Mouse (Mus musculus): ENCODE results near the gene Trappc2. TPM values are rescaled to one million over a fixed set of nuclear protein-coding genes. Genes with fewer than 3 reads are reported as not detected.

Gene Trappc2
- polyA plus RNA-seq (2016; fragmentation: Nextera tagmentation; extraction: Ambion mirVana) = 16.9 and 18.5 TPM in 2 replicates

DNA sequence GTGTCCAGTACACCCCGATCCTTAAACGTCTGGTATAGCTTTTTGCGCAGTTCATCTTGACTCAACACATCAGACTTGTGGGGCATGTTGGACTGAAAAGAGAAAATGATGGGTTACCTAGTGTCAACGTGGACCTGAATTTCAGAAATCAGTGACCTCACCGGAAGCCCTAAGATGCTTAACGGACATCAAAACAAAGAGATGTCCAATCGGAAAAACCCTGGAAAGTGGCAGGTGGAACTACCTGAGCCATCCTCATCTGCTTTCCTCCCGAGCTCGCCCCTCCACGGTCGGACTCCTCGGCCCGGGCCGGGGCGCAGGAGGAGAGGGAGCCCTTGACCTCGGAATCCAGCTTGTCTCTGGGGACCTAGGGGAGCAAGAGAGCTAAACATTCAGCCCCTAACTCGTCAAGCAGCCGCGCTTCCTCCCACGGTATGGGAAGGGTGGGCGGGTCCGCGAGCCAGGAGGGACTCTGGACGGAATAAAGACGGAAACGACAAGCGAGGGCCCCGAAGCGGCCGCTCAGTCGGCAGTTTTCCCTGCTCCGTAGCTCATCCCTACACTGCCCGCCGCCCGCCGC is at the start of gene Trappc2:
Trappc2 (plus strand) TSS at position 539 of the 580 bp plus-strand sequence.
- WGBS (ENCODE audit: insufficient replicate concordance) = 7% methylated on average over 31 of the region's 36 CpGs
- peak; percentile 75 for ATAC-seq
- Histone ChIP-seq H3K36me3 (peaks cover 2% of the 10 kb centered on the region; the same call in 1 of the 2 replicates), H3K4me1 (peaks cover 24% of the 10 kb centered on the region), H3K4me2 (peak within 1 kb of the TSS; percentile 77), H3K27ac (peak within 1 kb of the TSS; percentile 66; the same call in 1 of the 2 replicates), H3K4me3 (peak within 1 kb of the TSS; percentile 70), H3K9ac (peak within 1 kb of the TSS; percentile 82), H3K9me3 (replicated peaks) (no peaks in the 10 kb centered on the region), H3K27me3 (replicated peaks) (peaks cover 18% of the 10 kb centered on the region)

DNA sequence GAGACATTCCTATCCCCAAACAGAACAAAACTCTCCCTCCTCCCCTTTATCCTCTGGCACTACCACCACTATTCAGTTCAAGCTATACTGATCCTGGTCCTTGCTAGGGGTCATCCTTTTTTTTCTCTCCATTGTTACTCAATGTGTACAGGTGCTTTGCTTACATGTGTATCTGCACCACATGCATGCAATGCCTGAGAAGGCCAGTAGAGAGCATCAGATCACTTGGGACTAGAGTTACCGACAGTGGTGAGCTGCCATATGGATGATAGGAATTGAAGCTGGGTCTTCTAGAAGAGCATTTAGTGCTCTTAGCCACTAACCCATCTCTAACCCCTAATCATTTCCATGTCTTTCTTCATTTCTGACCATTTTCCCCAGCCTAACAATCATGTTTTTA is 46.6 kb upstream of the Trappc2 start:
- H3K27ac ChIP-seq = no peak overlapping the region
- no peaks in the 10 kb centered on the region for H3K9me3 ChIP-seq (replicated peaks)
- no peaks in the 10 kb centered on the region for H3K27me3 ChIP-seq (replicated peaks)
- no peak overlapping the region for H3K4me3 ChIP-seq
- no peak overlapping the region for H3K4me2 ChIP-seq
- H3K4me1 ChIP-seq = no peaks in the 10 kb centered on the region
- WGBS (ENCODE audit: insufficient replicate concordance) = 69% methylated on average over 1 of the region's 1 CpGs
- H3K36me3 ChIP-seq = peaks cover 6% of the 10 kb centered on the region; the same call in 1 of the 2 replicates
- no peak for ATAC-seq
- H3K9ac ChIP-seq = no peak overlapping the region

DNA sequence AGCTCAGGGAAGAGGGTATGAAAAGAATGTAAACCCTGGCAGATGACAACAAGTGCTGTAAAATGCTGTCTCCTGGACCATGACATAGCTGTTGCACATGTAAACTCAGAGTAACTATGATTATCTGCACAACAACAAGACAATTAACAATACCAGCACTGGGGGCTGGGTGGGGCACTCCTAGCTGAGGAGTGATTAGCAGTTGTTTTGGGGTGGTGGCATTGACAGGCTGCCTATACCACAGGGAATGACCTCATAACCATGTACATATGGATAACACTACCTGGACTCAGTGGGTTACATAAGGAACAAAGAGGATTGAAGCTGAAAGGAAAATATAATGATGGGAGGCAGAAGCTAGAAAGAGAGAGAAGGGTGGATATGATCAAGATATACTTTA is 32.5 kb upstream of the Trappc2 start:
- ATAC-seq = peak; percentile 79
- Histone ChIP-seq H3K4me2 (no peak overlapping the region), H3K9ac (no peak overlapping the region), H3K27ac (no peak overlapping the region), H3K36me3 (peaks cover 16% of the 10 kb centered on the region; the same call in 1 of the 2 replicates), H3K4me3 (no peak overlapping the region), H3K4me1 (no peaks in the 10 kb centered on the region), H3K27me3 (replicated peaks) (0 out of 2 replicates have a peak, but pooled peaks cover 3% of the 10 kb centered on the region), H3K9me3 (replicated peaks) (no peaks in the 10 kb centered on the region)

DNA sequence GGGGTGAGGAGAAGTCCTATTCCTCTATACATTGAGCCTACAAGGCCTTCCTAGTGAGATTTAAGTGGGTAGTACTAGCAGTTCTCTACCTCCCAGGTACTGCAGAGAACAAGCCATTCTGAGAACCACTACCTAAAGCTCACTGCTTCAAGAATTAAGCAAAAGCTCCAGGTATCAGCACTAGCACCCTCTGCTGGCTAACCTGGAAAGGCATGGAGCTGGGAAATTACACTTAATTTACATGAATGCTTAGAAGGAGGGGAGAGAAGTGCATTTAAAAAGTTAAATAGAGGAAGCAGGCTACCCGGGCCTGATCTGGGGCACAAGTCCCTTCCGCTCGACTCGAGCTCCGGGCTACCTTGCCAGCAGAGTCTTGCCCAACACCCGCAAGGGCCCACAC is 24.2 kb upstream of the Trappc2 start:
- Histone ChIP-seq H3K4me1 (no peaks in the 10 kb centered on the region), H3K27me3 (replicated peaks) (no peaks in the 10 kb centered on the region), H3K4me3 (no peak overlapping the region), H3K9ac (no peak overlapping the region), H3K36me3 (peaks cover 5% of the 10 kb centered on the region; the same call in 1 of the 2 replicates), H3K27ac (no peak overlapping the region), H3K9me3 (replicated peaks) (no peaks in the 10 kb centered on the region), H3K4me2 (no peak overlapping the region)
- ATAC-seq = no peak
- 55% methylated on average over 6 of the region's 6 CpGs for whole genome bisulfite sequencing (ENCODE audit: insufficient replicate concordance)

GRCm38 (mm10) chrX:166434812-166435211 is 5.6 kb upstream of the Trappc2 start:
- H3K36me3 ChIP-seq = peaks cover 7% of the 10 kb centered on the region; the same call in 1 of the 2 replicates
- peaks cover under 1% of the 10 kb centered on the region; the same call in 1 of the 2 replicates for H3K27me3 ChIP-seq (replicated peaks)
- WGBS (ENCODE audit: insufficient replicate concordance) = 67% methylated on average over 2 of the region's 2 CpGs
- no peak overlapping the region for H3K9ac ChIP-seq
- no peak overlapping the region for H3K4me3 ChIP-seq
- H3K9me3 ChIP-seq (replicated peaks) = no peaks in the 10 kb centered on the region
- H3K27ac ChIP-seq = no peak overlapping the region
- ATAC-seq = no peak
- no peak overlapping the region for H3K4me2 ChIP-seq
- peaks cover 5% of the 10 kb centered on the region for H3K4me1 ChIP-seq

- peaks cover 18% of the 10 kb centered on the region for H3K27me3 ChIP-seq (replicated peaks)
- H3K9me3 ChIP-seq (replicated peaks) = no peaks in the 10 kb centered on the region
- H3K4me1 ChIP-seq = peaks cover 29% of the 10 kb centered on the region
- H3K9ac ChIP-seq = peak within 1 kb of the TSS; percentile 82
- 12% methylated on average over 34 of the region's 44 CpGs for WGBS (ENCODE audit: insufficient replicate concordance)
- H3K27ac ChIP-seq = peak within 1 kb of the TSS; percentile 66; the same call in 1 of the 2 replicates
- H3K4me3 ChIP-seq = peak within 1 kb of the TSS; percentile 70
- peak; percentile 99 for ATAC-seq
- H3K4me2 ChIP-seq = peak within 1 kb of the TSS; percentile 77
- no peaks in the 10 kb centered on the region for H3K36me3 ChIP-seq
Observed at GRCm38 (mm10) chrX:166440616-166441063, 266 bp downstream of the Trappc2 start, which contains the start of gene Ofd1. Gene Ofd1, minus strand, starts transcription at chrX:166440704.

DNA sequence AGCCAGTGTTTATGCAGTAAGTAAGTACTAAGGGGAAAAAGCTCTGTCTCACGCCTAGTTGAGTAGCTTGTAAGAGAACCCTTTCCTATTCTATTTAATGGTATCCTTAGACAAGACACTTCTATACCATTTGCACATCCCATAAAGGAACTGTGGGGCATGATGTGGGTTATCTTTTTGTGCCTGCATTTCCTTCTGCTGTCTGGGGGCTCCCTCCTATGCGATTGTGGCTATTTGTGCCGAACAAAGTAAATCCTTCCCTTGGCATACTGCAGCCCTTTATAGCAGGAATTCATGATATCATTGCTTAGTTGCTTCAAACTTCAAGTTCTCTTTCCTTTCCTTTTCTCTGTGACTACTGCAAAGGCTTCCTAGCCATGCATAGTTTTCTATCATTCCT is 4.2 kb downstream of the Trappc2 start:
- Histone ChIP-seq H3K36me3 (no peaks in the 10 kb centered on the region), H3K9me3 (replicated peaks) (no peaks in the 10 kb centered on the region), H3K4me2 (no peak overlapping the region), H3K27ac (no peak overlapping the region), H3K9ac (no peak overlapping the region), H3K4me1 (peaks cover 27% of the 10 kb centered on the region), H3K4me3 (no peak overlapping the region), H3K27me3 (replicated peaks) (peaks cover 18% of the 10 kb centered on the region)
- no peak for ATAC-seq
- 34% methylated on average over 3 of the region's 3 CpGs for WGBS (ENCODE audit: insufficient replicate concordance)

DNA sequence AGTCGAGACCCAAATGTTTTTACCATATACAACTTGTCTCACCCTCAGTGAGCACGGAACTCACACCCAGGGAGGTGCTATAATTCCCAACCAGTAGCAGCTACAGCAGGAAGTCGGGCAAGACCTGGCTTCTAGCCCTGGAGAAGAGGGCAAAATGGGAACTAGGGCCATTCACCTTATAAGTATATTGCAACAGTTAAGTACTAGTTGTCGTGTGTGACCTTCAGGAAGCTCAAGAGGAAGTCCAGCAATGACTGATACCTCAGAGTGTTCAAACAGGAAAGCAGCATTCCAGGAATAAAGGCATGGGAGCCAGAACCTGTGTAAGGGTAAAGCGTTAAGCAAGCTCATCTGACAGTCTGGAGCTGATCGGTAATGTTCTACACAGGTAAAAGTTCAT is 13.2 kb downstream of the Trappc2 start:
- H3K27ac ChIP-seq = no peak overlapping the region
- H3K36me3 ChIP-seq = peaks cover 30% of the 10 kb centered on the region
- no peak overlapping the region for H3K4me3 ChIP-seq
- no peak for ATAC-seq
- H3K27me3 ChIP-seq (replicated peaks) = no peaks in the 10 kb centered on the region
- H3K4me2 ChIP-seq = no peak overlapping the region
- no peak overlapping the region for H3K9ac ChIP-seq
- no peaks in the 10 kb centered on the region for H3K4me1 ChIP-seq
- WGBS (ENCODE audit: insufficient replicate concordance) = 53% methylated on average over 6 of the region's 6 CpGs
- H3K9me3 ChIP-seq (replicated peaks) = no peaks in the 10 kb centered on the region

DNA sequence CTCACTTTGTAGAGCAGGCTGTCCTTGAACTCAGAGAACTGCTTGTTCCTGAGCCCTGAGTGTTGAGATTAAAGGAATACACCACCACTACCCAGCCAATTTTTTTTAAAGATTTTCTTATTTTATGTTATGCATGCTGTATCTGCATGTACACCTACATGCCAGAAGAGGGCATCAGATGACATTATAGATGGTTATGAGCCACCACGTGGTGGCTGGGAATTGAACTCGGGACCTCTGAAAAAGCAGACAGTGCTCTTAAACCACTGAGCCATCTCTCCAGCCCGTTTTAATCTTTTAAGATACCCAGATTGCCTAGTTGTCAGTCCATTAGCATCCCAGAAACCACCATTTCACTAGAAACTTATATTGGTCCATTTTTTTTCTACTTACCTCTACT is 14.0 kb downstream of the Trappc2 start:
- Histone ChIP-seq H3K9ac (no peak overlapping the region), H3K27me3 (replicated peaks) (no peaks in the 10 kb centered on the region), H3K4me3 (no peak overlapping the region), H3K9me3 (replicated peaks) (no peaks in the 10 kb centered on the region), H3K36me3 (peaks cover 30% of the 10 kb centered on the region), H3K4me1 (no peaks in the 10 kb centered on the region), H3K27ac (no peak overlapping the region), H3K4me2 (no peak overlapping the region)
- ATAC-seq = no peak
- WGBS (ENCODE audit: insufficient replicate concordance) = 58% methylated on average over 3 of the region's 3 CpGs

- WGBS (ENCODE audit: insufficient replicate concordance) = 72% methylated on average over 1 of the region's 1 CpGs
- Histone ChIP-seq H3K36me3 (peaks cover 30% of the 10 kb centered on the region), H3K4me1 (no peaks in the 10 kb centered on the region), H3K9ac (no peak overlapping the region), H3K27me3 (replicated peaks) (no peaks in the 10 kb centered on the region), H3K9me3 (replicated peaks) (no peaks in the 10 kb centered on the region), H3K27ac (no peak overlapping the region), H3K4me2 (no peak overlapping the region), H3K4me3 (no peak overlapping the region)
- ATAC-seq = no peak
Observed at GRCm38 (mm10) chrX:166455525-166455924, 15.2 kb downstream of the Trappc2 start.

DNA sequence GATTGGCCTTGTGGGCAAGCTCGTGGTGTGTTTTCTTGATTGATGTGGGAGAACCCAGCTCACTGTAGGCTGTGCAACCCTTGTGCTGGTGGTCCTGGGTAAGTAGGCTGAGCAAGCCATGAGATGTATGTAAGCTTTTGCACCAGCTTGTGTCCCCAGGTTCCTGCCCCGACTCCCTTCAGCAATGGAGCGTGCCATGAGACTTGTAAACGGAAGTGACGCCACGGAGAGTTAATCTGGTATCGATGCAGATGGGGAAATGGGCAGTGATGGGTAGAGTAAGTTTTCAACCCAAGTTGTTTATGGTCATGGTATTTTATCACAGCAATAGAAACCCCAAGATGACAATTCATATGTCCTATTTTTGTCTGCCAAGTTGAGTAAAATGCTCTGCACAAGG is 27.9 kb downstream of the Trappc2 start:
- H3K36me3 ChIP-seq = 0 out of 2 replicates have a peak, but pooled peaks cover 5% of the 10 kb centered on the region
- no peak overlapping the region for H3K27ac ChIP-seq
- no peak for ATAC-seq
- 83% methylated on average over 7 of the region's 7 CpGs for WGBS (ENCODE audit: insufficient replicate concordance)
- H3K9me3 ChIP-seq (replicated peaks) = no peaks in the 10 kb centered on the region
- H3K4me3 ChIP-seq = no peak overlapping the region
- no peaks in the 10 kb centered on the region for H3K4me1 ChIP-seq
- no peak overlapping the region for H3K4me2 ChIP-seq
- H3K9ac ChIP-seq = no peak overlapping the region
- H3K27me3 ChIP-seq (replicated peaks) = no peaks in the 10 kb centered on the region

DNA sequence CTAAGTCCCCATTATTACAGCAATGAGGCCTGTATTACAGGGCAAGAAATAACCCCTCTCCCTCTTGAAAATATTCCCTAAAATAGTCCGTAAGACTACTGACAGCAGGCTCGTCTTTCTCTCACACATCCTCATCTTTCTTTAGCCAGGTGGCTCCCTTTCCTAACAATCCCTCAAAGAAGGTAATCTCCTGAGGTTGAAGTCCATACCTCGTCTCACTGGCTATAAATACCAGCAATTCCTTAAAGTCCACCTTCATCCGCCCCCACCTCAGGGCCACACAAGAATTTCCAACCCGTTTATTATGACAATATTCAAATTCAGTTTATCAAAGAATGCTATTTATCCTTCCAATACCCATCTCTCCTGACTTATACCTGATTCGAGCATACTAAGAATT is 32.2 kb downstream of the Trappc2 start:
- Histone ChIP-seq H3K4me1 (peaks cover 14% of the 10 kb centered on the region; the same call in 1 of the 2 replicates), H3K4me2 (no peak overlapping the region), H3K27me3 (replicated peaks) (no peaks in the 10 kb centered on the region), H3K4me3 (no peak overlapping the region), H3K9ac (no peak overlapping the region), H3K36me3 (peaks cover 23% of the 10 kb centered on the region; the same call in 1 of the 2 replicates), H3K9me3 (replicated peaks) (no peaks in the 10 kb centered on the region), H3K27ac (no peak overlapping the region)
- ATAC-seq = no peak
- 75% methylated on average over 6 of the region's 6 CpGs for whole genome bisulfite sequencing (ENCODE audit: insufficient replicate concordance)

All from liver, embryonic 12.5 days (tissue).